8 mouse cellular contexts compared by ENCODE assay signal in the genomic region with DNA sequence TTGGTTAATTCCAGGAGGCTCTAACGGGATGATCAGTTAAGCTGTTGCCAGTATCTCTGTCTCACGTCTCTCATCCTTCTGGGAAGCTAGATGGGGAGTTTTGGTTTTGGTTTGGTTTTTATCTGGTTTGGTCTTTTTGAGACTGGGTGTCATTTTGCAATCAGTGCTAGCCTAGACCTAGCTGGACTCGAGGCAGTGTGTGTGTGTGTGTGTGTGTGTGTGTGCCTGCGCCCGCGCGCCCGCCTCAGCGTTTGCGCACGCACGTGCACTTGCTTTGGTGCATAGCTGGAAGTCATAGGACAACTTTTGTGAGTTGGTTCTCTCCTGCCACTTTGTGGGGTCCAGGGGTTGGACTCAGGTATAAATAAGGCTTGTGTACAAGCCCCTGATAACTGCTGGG. TPM values are rescaled to one million over a fixed set of nuclear protein-coding genes. Genes with fewer than 3 reads are reported as not detected.
A peak's percentile ranks its signal among the peaks of the same experiment; 100 is the strongest.
DNase-seq lines count a peak whose midpoint lies in the region; ATAC-seq and TF ChIP-seq lines count a peak whose summit lies in the region.

No protein-coding gene starts in this region.

- no peaks in the 10 kb centered on the region for H3K9me3 ChIP-seq in forebrain, embryonic 11.5 days (ENCODE audit: control insufficient read depth, low read length)
- no peaks in the 10 kb centered on the region for H3K9me3 ChIP-seq in liver, postnatal 0 days (ENCODE audit: low read length)
- no peaks in the 10 kb centered on the region for H3K9me3 ChIP-seq in neural tube, embryonic 11.5 days (ENCODE audit: control insufficient read depth, low read length)

- peak; percentile 51 for ATAC-seq in forebrain, embryonic 11.5 days (replicated peaks; ENCODE audit: low FRiP score)
- peak; percentile 71 for ATAC-seq in liver, postnatal 0 days
- ATAC-seq in neural tube, embryonic 11.5 days (ENCODE audit: insufficient read depth, low FRiP score, low TSS enrichment) = no peak

- H3K9ac ChIP-seq in forebrain, embryonic 11.5 days (ENCODE audit: low read length) = peak overlapping the region; percentile 69
- peak overlapping the region; percentile 71 for H3K9ac ChIP-seq in liver, postnatal 0 days (replicated peaks)
- H3K9ac ChIP-seq in neural tube, embryonic 11.5 days (ENCODE audit: low read length) = peak overlapping the region; percentile 35

- TF ChIP-seq CTCF in liver, postnatal 0 days (IDR thresholded peaks at IDR 0.05; ENCODE audit: low read depth) = no peak

- WGBS in forebrain, embryonic 11.5 days = under 1% methylated on average over 12 of the region's 12 CpGs
- WGBS in liver, postnatal 0 days (ENCODE audit: insufficient replicate concordance) = 1% methylated on average over 12 of the region's 12 CpGs
- under 1% methylated on average over 12 of the region's 12 CpGs for WGBS in neural tube, embryonic 11.5 days

- no peak overlapping the region for H3K27ac ChIP-seq in forebrain, embryonic 11.5 days (ENCODE audit: low read depth, low read length)
- peak overlapping the region; percentile 87 for H3K27ac ChIP-seq in liver, postnatal 0 days (ENCODE audit: low read depth)
- no peak overlapping the region for H3K27ac ChIP-seq in neural tube, embryonic 11.5 days (ENCODE audit: low read depth, low read length)

- H3K27me3 ChIP-seq in forebrain, embryonic 11.5 days (ENCODE audit: control insufficient read depth, insufficient read depth, low read length) = 0 out of 2 replicates have a peak, but pooled peaks cover 2% of the 10 kb centered on the region
- H3K27me3 ChIP-seq in liver, postnatal 0 days (ENCODE audit: insufficient read depth, low read length) = 0 out of 2 replicates have a peak, but pooled peaks cover 3% of the 10 kb centered on the region
- H3K27me3 ChIP-seq in neural tube, embryonic 11.5 days (ENCODE audit: control insufficient read depth, insufficient read depth, low read length) = peaks cover 5% of the 10 kb centered on the region; the same call in 1 of the 2 replicates

- H3K4me2 ChIP-seq in forebrain, embryonic 11.5 days (ENCODE audit: low read depth, low read length, severe bottlenecking) = peak overlapping the region; percentile 52
- H3K4me2 ChIP-seq in liver, postnatal 0 days (ENCODE audit: low read depth, low read length) = peak overlapping the region; percentile 88
- peak overlapping the region; percentile 63 for H3K4me2 ChIP-seq in neural tube, embryonic 11.5 days (ENCODE audit: low read depth)

- H3K4me3 ChIP-seq in forebrain, embryonic 11.5 days (ENCODE audit: low read depth, low read length) = peak overlapping the region; percentile 63
- H3K4me3 ChIP-seq in liver, postnatal 0 days (ENCODE audit: low read depth, low read length) = peak overlapping the region; percentile 81
- H3K4me3 ChIP-seq in neural tube, embryonic 11.5 days (ENCODE audit: low read depth, low read length) = peak overlapping the region; percentile 54

- intact Hi-C loops in heart, postnatal 25 days (cut with DNase I) = loop anchor here (2.0 to 5.0 kb wide), 2 partner anchors 25 to 74 kb away; partner anchors contain the start of gene Atad2b

- no peaks in the 10 kb centered on the region for H3K36me3 ChIP-seq in forebrain, embryonic 11.5 days (ENCODE audit: control insufficient read depth, insufficient read depth, low read length)
- no peaks in the 10 kb centered on the region for H3K36me3 ChIP-seq in liver, postnatal 0 days (replicated peaks; ENCODE audit: insufficient read depth, low read length)
- H3K36me3 ChIP-seq in neural tube, embryonic 11.5 days (ENCODE audit: control insufficient read depth, insufficient read depth, low read length) = no peaks in the 10 kb centered on the region

- H3K4me1 ChIP-seq in forebrain, embryonic 11.5 days (replicated peaks; ENCODE audit: control insufficient read depth, insufficient read depth, low read length) = peaks cover 11% of the 10 kb centered on the region; the same call in 1 of the 2 replicates
- peaks cover 21% of the 10 kb centered on the region for H3K4me1 ChIP-seq in liver, postnatal 0 days (ENCODE audit: insufficient read depth)
- peaks cover 10% of the 10 kb centered on the region for H3K4me1 ChIP-seq in neural tube, embryonic 11.5 days (ENCODE audit: control insufficient read depth, insufficient read depth, low read length)

- peak; percentile 34 to 62 for DNase-seq in heart, adult 18-20 months
- DNase-seq in heart, postnatal 25 days (ENCODE audit: low spot score) = no peak
- peak; percentile 52 for DNase-seq in adrenal gland, postnatal 14 days
- peak; percentile 76 for DNase-seq in forebrain, embryonic 11.5 days (ENCODE audit: low spot score)
- peak; percentile 77 for DNase-seq in induced T-regulatory cell, adult 2 months (ENCODE audit: low read depth)
- DNase-seq in liver, postnatal 0 days = peak; percentile 76
- peak; percentile 31 for DNase-seq in neural tube, embryonic 11.5 days (ENCODE audit: low spot score)
- no peak for DNase-seq in frontal cortex, postnatal 14 days (ENCODE audit: low spot score in 2 of 2)

- TF ChIP-seq EP300 in liver, postnatal 0 days (IDR thresholded peaks at IDR 0.05; ENCODE audit: low read depth) = no peak

RNA-seq across cellular contexts. Expression of gene Wdcp, which starts 0.6 kb away (rescaled TPM):
- 1 to 10 TPM; 7.3 to 8.4 TPM for total RNA-seq in heart, adult 18-20 months (2021)
- 1 to 10 TPM; 8.4 to 8.5 TPM for total RNA-seq in heart, postnatal 25 days (2021)
- total RNA-seq in adrenal gland, postnatal 14 days (2021) = 9.9 and 10.0 TPM in 2 replicates
- polyA plus RNA-seq in forebrain, embryonic 11.5 days (2014; fragmentation: Nextera tagmentation; extraction: Ambion mirVana) = 20.3 and 20.6 TPM in 2 replicates
- polyA plus RNA-seq in liver, postnatal 0 days (2015; fragmentation: Nextera tagmentation; extraction: Ambion mirVana) = 8.4 and 9.4 TPM in 2 replicates
- polyA plus RNA-seq in neural tube, embryonic 11.5 days (2014; fragmentation: Nextera tagmentation; extraction: Ambion mirVana) = 16.2 and 17.5 TPM in 2 replicates

RNA-seq across cellular contexts. Expression of gene Fkbp1b, which starts 2.4 kb away (rescaled TPM):
- under 1 TPM in 1 of 2 experiments, not detected in 1; 0.74 TPM for total RNA-seq in heart, adult 18-20 months (2021)
- total RNA-seq in heart, postnatal 25 days (2021) = 1 to 10 TPM in 1 of 2 experiments, under 1 TPM in 1; 0.73 to 1.7 TPM
- total RNA-seq in adrenal gland, postnatal 14 days (2021) = 8.9 and 17.7 TPM in 2 replicates
- 5.2 and 6.1 TPM in 2 replicates for polyA plus RNA-seq in forebrain, embryonic 11.5 days (2014; fragmentation: Nextera tagmentation; extraction: Ambion mirVana)
- polyA plus RNA-seq in liver, postnatal 0 days (2015; fragmentation: Nextera tagmentation; extraction: Ambion mirVana) = 3.1 and 4.6 TPM in 2 replicates
- polyA plus RNA-seq in neural tube, embryonic 11.5 days (2014; fragmentation: Nextera tagmentation; extraction: Ambion mirVana) = 22.7 and 30.2 TPM in 2 replicates

RNA-seq across cellular contexts. Expression of gene Sf3b6, which starts 26.4 kb away (rescaled TPM):
- total RNA-seq in heart, adult 18-20 months (2021) = 10 to 100 TPM; 41.5 TPM
- total RNA-seq in heart, postnatal 25 days (2021) = 10 to 100 TPM; 44.2 to 51.2 TPM
- total RNA-seq in adrenal gland, postnatal 14 days (2021) = 106 and 114 TPM in 2 replicates
- 330 and 365 TPM in 2 replicates for polyA plus RNA-seq in forebrain, embryonic 11.5 days (2014; fragmentation: Nextera tagmentation; extraction: Ambion mirVana)
- 130 and 135 TPM in 2 replicates for polyA plus RNA-seq in liver, postnatal 0 days (2015; fragmentation: Nextera tagmentation; extraction: Ambion mirVana)
- polyA plus RNA-seq in neural tube, embryonic 11.5 days (2014; fragmentation: Nextera tagmentation; extraction: Ambion mirVana) = 330 TPM in 2 replicates

RNA-seq across cellular contexts. Expression of gene Mfsd2b, which starts 30.4 kb away (rescaled TPM):
- under 1 TPM; 0.52 to 0.93 TPM for total RNA-seq in heart, adult 18-20 months (2021)
- under 1 TPM; 0.64 to 0.73 TPM for total RNA-seq in heart, postnatal 25 days (2021)
- total RNA-seq in adrenal gland, postnatal 14 days (2021) = 1.6 and 3.3 TPM in 2 replicates
- polyA plus RNA-seq in forebrain, embryonic 11.5 days (2014; fragmentation: Nextera tagmentation; extraction: Ambion mirVana) = 4.9 and 6.6 TPM in 2 replicates
- 24.8 and 28.0 TPM in 2 replicates for polyA plus RNA-seq in liver, postnatal 0 days (2015; fragmentation: Nextera tagmentation; extraction: Ambion mirVana)
- polyA plus RNA-seq in neural tube, embryonic 11.5 days (2014; fragmentation: Nextera tagmentation; extraction: Ambion mirVana) = 4.4 and 4.7 TPM in 2 replicates

Comparison
In these comparisons a context has a peak if more than half of its experiments do, and no peak if none do; other contexts are left out.
1. DNase-seq: peak in heart, adult 18-20 months (2 of 2), adrenal gland, postnatal 14 days (single experiment), forebrain, embryonic 11.5 days (single experiment), induced T-regulatory cell, adult 2 months (single experiment), liver, postnatal 0 days (single experiment) and neural tube, embryonic 11.5 days (single experiment); none in heart, postnatal 25 days (single experiment) and frontal cortex, postnatal 14 days (0 of 2).
2. Peak in every context shown above with its lines, with median percentiles within 50 percentile points of each other: H3K4me2 ChIP-seq, H3K4me3 ChIP-seq and H3K9ac ChIP-seq.